Mouse (Mus musculus) stomach, postnatal 0 days (tissue): ENCODE measurements around the gene Leo1. TPM values are rescaled to one million over a fixed set of nuclear protein-coding genes. Genes with fewer than 3 reads are reported as not detected.
"Not testable (repeated sequence)": the region's sequence is repeated elsewhere in the genome, so short reads cannot be mapped to it uniquely, and the experiment has no call there.

Source experiments
- ATAC-seq: fragments of 200-750 bp; cut with Nextera tagmentation; 2 replicates; pipeline ENCODE4 v1.8.0; 2017; ENCODE audit not compliant: low FRiP score, low TSS enrichment
- DNase-seq: peaks from one replicate; pipeline ENCODE4 v3.0.0-alpha.2; 2016; ENCODE audit warnings: low spot score
- H3K27ac ChIP-seq: fragments of 300-500 bp; sonication (generic); replicated peaks from 2 replicates; pipeline ENCODE4 v1.5.1; 2014; ENCODE audit warnings: mild to moderate bottlenecking, control low read depth
- H3K27me3 ChIP-seq: fragments of 300-500 bp; sonication (generic); 2 replicates; pipeline ENCODE4 v1.6.1; 2014; ENCODE audit warnings: low read length; ENCODE audit not compliant: control insufficient read depth, insufficient read depth
- H3K36me3 ChIP-seq: fragments of 300-500 bp; sonication (generic); 2 replicates; pipeline ENCODE4 v1.6.1; 2014; ENCODE audit warnings: low read length, mixed read lengths; ENCODE audit not compliant: control insufficient read depth, insufficient read depth
- H3K4me1 ChIP-seq: fragments of 300-500 bp; sonication (generic); replicated peaks from 2 replicates; pipeline ENCODE4 v1.6.1; 2014; ENCODE audit warnings: antibody characterized with exemption; ENCODE audit not compliant: control insufficient read depth, insufficient read depth
- H3K4me2 ChIP-seq: fragments of 300-500 bp; sonication (generic); replicated peaks from 2 replicates; pipeline ENCODE4 v1.6.1; 2014; ENCODE audit warnings: low read depth, mild to moderate bottlenecking, control low read depth, moderate library complexity
- H3K4me3 ChIP-seq: fragments of 300-500 bp; sonication (generic); 2 replicates; pipeline ENCODE4 v1.5.1; 2014; ENCODE audit warnings: low read depth, low read length, control low read depth
- H3K9ac ChIP-seq: fragments of 300-500 bp; sonication (generic); 2 replicates; pipeline ENCODE4 v1.6.1; 2014; ENCODE audit warnings: mild to moderate bottlenecking, low read length, control low read depth, mixed read lengths
- H3K9me3 ChIP-seq: fragments of 300-500 bp; sonication (generic); 2 replicates; pipeline ENCODE4 v1.6.1; 2016; ENCODE audit warnings: low read length; ENCODE audit not compliant: control insufficient read depth
- CTCF ChIP-seq: IDR thresholded peaks from 2 replicates; pipeline ENCODE4 v1.5.1; 2016; ENCODE audit warnings: antibody characterized with exemption, low read depth, mild to moderate bottlenecking, moderate library complexity
- EP300 ChIP-seq: optimal IDR thresholded peaks from 2 replicates; pipeline ENCODE3; 2016; ENCODE audit warnings: antibody characterized with exemption
- WGBS: fragments of 180-500 bp; shearing (Covaris S2); extraction: QIAGEN DNeasy Blood & Tissue Kit; methylation state at CpG from one replicate; pipeline ENCODE4 v1.1.7; 2014; 5-methylcytosine and 5-hydroxymethylcytosine counted together
- polyA plus RNA-seq: library from polyadenylated mRNA; unstranded; fragments of >200 nt; fragmentation: Nextera tagmentation; extraction: Ambion mirVana; gene quantifications from 2 replicates; pipeline ENCODE4 v1.2.1, GENCODE M21; 2015

The Leo1 gene
- polyA plus RNA-seq, 1 experiment from 2014 or later: 17.8 TPM

DNA sequence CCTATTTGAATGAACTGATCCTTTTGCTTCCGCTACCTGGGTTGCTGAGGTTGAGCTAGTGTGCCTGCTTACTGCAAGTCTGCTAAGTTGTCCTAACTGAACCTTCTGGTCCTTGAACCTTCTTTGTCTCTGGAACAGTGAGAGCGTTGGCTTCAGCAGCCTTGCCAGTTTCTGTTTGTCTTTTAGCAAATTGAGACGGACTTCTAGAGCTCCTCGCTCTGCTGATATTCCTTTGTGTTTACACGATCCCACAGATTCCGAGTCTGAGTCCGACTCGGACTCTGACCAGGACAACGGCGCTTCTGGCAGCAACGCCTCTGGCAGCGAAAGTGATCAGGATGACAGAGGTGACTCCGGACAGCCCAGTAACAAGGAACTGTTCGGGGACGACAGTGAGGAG is 3.7 kb downstream of the Leo1 start:
- WGBS: 89% methylated on average over 15 of the region's 15 CpGs
- Histone ChIP-seq H3K9ac (no peak overlapping the region), H3K27me3 (no peaks in the 10 kb centered on the region), H3K36me3 (peaks cover 21% of the 10 kb centered on the region), H3K27ac (no peak overlapping the region), H3K4me1 (0 out of 2 replicates have a peak, but pooled peaks cover 3% of the 10 kb centered on the region), H3K4me3 (no peak overlapping the region), H3K9me3 (no peaks in the 10 kb centered on the region), H3K4me2 (no peak overlapping the region)
- no peak for ATAC-seq
- DNase-seq: no peak
- no peak for TF ChIP-seq CTCF
- TF ChIP-seq EP300: no peak

DNA sequence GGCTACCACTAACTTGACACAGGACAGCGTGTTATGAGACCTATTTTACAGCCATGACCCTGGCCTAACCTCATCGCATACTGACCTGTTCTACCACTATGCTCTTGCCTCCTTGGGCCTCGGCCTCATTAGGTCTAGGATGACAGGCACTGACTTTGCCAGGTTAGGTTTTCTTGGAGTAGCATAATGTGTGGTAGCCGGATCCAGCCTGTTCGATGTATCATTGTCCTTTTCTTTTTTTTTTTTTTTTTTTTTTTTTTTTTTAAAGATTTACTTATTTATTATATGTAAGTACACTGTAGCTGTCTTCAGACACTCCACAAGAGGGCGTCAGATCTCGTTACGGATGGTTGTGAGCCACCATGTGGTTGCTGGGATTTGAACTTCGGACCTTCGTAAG is 5.2 kb downstream of the Leo1 start:
- not testable (repeated sequence) for H3K9ac ChIP-seq, H3K4me2 ChIP-seq, H3K9me3 ChIP-seq, ATAC-seq, H3K27me3 ChIP-seq, DNase-seq, H3K4me3 ChIP-seq, H3K4me1 ChIP-seq, H3K27ac ChIP-seq
- WGBS: 80% methylated on average over 10 of the region's 10 CpGs
- H3K36me3 ChIP-seq: peaks cover 22% of the 10 kb centered on the region

DNA sequence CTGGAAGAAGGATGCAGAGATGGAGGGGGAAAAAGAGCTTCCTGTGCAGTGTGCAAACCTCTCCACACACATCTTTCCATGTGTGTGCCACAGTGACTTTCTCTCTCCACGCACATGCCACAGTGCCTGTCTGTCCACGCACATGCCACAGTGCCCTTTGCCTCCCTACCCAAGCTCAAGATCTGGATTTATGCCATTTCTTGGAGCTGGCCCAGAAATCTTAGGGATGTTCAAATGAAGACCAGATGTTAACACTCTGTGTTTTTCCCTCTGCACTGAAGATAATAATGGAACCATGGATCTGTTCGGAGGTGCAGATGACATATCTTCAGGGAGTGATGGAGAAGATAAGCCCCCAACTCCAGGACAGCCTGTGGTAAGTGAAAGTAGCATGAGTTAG is 6.7 kb downstream of the Leo1 start:
- H3K36me3 ChIP-seq: peaks cover 27% of the 10 kb centered on the region
- H3K9ac ChIP-seq: no peak overlapping the region
- DNase-seq: no peak
- no peak for TF ChIP-seq CTCF
- no peak for TF ChIP-seq EP300
- no peak overlapping the region for H3K27ac ChIP-seq
- ATAC-seq: no peak
- WGBS: 83% methylated on average over 3 of the region's 3 CpGs
- no peaks in the 10 kb centered on the region for H3K27me3 ChIP-seq
- H3K4me1 ChIP-seq: no peaks in the 10 kb centered on the region
- no peak overlapping the region for H3K4me3 ChIP-seq
- H3K4me2 ChIP-seq: no peak overlapping the region
- no peaks in the 10 kb centered on the region for H3K9me3 ChIP-seq

DNA sequence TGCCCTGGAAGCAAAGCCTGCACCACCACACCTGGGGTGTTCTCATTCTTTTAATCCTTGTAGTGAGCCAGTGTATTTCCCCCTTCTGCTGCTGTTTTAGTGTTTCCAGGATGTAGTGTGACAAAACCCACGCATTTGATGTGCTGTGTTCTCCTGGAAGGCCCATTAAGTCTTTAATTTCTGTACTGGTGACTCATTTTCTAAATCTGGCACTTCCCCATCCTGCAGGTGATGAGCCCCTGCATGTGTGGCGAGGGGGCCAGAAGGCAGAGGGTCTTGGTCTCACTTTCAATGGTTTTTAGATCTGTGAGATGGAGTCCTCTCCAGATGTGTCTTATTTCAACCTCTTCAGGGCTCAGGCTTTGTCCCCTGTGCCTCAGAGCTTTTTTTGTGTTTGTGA is 12.7 kb downstream of the Leo1 start:
- 78% methylated on average over 2 of the region's 2 CpGs for WGBS
- ATAC-seq: no peak
- Histone ChIP-seq H3K4me3 (no peak overlapping the region), H3K4me2 (no peak overlapping the region), H3K27ac (no peak overlapping the region), H3K36me3 (peaks cover 48% of the 10 kb centered on the region), H3K27me3 (no peaks in the 10 kb centered on the region), H3K9me3 (no peaks in the 10 kb centered on the region), H3K9ac (no peak overlapping the region), H3K4me1 (no peaks in the 10 kb centered on the region)
- no peak for DNase-seq
- no peak for TF ChIP-seq EP300
- TF ChIP-seq CTCF: no peak

DNA sequence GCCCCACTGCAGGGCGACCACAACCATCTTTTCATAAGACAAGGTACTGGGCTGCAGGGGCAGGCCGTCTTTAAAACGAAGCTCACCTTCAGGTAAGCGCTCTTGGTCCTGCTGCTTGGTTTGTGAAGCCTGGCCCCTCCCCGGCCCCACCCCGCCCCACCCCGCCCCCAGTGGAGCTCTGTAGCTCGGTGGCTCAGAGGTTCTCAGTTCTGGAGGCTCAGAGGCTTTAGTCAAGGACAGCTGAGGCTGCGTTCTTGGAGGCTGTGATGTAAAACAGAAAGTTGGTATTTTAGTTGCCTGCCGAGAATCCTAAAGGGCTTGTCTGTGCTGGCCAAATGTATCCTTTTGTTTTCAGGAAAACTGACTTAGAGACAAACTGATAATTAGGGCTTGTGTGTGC is 14.4 kb downstream of the Leo1 start:
- no peaks in the 10 kb centered on the region for H3K27me3 ChIP-seq
- peak; percentile 30 for DNase-seq
- TF ChIP-seq CTCF (no peak), EP300 (no peak)
- no peak for ATAC-seq
- H3K4me3 ChIP-seq: no peak overlapping the region
- no peak overlapping the region for H3K9ac ChIP-seq
- H3K36me3 ChIP-seq: peaks cover 43% of the 10 kb centered on the region
- no peaks in the 10 kb centered on the region for H3K4me1 ChIP-seq
- 61% methylated on average over 10 of the region's 10 CpGs for WGBS
- H3K9me3 ChIP-seq: no peaks in the 10 kb centered on the region
- no peak overlapping the region for H3K27ac ChIP-seq
- no peak overlapping the region for H3K4me2 ChIP-seq

DNA sequence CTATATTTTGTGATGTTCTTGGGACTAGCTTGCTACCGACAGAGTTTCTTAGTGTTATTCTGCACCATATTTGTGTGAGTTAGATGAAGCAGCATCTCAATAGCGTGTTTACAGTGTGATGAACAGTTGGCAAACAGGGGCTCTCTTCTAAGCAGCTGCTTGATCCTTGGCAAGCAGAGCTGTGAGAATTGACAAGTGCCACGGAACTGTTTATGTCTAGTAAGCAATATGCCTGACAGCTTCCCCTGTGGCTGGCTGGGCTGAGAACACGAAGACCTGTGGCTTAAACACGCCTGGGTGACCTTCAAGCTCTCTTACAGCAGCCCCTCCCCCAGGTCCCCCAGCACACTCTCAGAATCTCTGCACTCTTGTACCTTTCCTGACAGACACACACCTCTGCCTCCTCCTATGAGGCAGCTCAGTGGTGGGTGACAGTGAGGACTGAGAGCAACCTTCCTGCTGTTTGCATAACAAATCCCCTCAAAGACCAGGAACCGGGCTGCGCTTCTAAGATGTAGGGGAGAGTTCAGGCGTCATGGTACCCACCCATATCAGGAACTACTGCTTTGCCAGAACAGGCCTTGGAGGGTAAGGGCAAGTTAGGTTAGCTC is 21.8 kb downstream of the Leo1 start:
- H3K9me3 ChIP-seq: no peaks in the 10 kb centered on the region
- WGBS: 72% methylated on average over 8 of the region's 8 CpGs
- TF ChIP-seq CTCF (no peak), EP300 (no peak)
- H3K27me3 ChIP-seq: no peaks in the 10 kb centered on the region
- H3K4me2 ChIP-seq: no peak overlapping the region
- peaks cover 31% of the 10 kb centered on the region for H3K36me3 ChIP-seq
- H3K27ac ChIP-seq: peak overlapping the region; percentile 40
- ATAC-seq (no peak), DNase-seq (no peak)
- no peak overlapping the region for H3K9ac ChIP-seq
- no peaks in the 10 kb centered on the region for H3K4me1 ChIP-seq
- H3K4me3 ChIP-seq: no peak overlapping the region
